Mouse (Mus musculus) MEL (cell line): ENCODE data around the gene Src. TPM values are rescaled to one million over a fixed set of nuclear protein-coding genes. Genes with fewer than 3 reads are reported as not detected.

ENCODE experiments used
- DNase-seq: peaks from one replicate; pipeline ENCODE4 v3.0.0; 2011; ENCODE audit warnings: low read depth, low spot score
- H3K27ac ChIP-seq: 2 replicates; pipeline ENCODE4 v1.5.1; 2012; ENCODE audit warnings: low read depth, mild to moderate bottlenecking, control low read depth, low read length, moderate library complexity; ENCODE audit not compliant: control insufficient read depth
- H3K27me3 ChIP-seq, 2 experiments: fragments of 150-350 bp in 1 of 2; sonication (generic) in 1 of 2; 2 replicates each; pipeline ENCODE4 v1.6.1; 2012; ENCODE audit warnings: low read length in 2 of 2, mild to moderate bottlenecking in 2 of 2, improper control_type of control experiment in 1 of 2, moderate library complexity in 1 of 2; ENCODE audit not compliant: insufficient read depth in 2 of 2, control insufficient read depth in 1 of 2
- H3K36me3 ChIP-seq, 2 experiments: 2 replicates each; pipeline ENCODE4 v1.6.1; 2012 to 2014; ENCODE audit warnings: low read length in 2 of 2, improper control_type of control experiment in 1 of 2, inconsistent platforms in 1 of 2, mild to moderate bottlenecking in 1 of 2; ENCODE audit not compliant: insufficient read depth in 2 of 2, control insufficient read depth in 1 of 2
- H3K4me1 ChIP-seq, 2 experiments: fragments of 150-350 bp in 1 of 2; sonication (generic) in 1 of 2; 2 replicates each; pipeline ENCODE4 v1.6.1; 2012; ENCODE audit warnings: low read length in 2 of 2, improper control_type of control experiment in 1 of 2, mild to moderate bottlenecking in 1 of 2; ENCODE audit not compliant: insufficient read depth in 2 of 2, control insufficient read depth in 1 of 2
- H3K4me3 ChIP-seq, 2 experiments: fragments of 150-350 bp in 1 of 2; sonication (generic) in 1 of 2; 2 replicates each; pipeline ENCODE4 v1.5.1; 2012; ENCODE audit warnings: low read depth in 2 of 2, low read length in 2 of 2, mild to moderate bottlenecking in 2 of 2, moderate library complexity in 2 of 2, control low read depth in 1 of 2, improper control_type of control experiment in 1 of 2; ENCODE audit not compliant: control insufficient read depth in 1 of 2, insufficient read depth in 1 of 2
- H3K79me2 ChIP-seq: 2 replicates; pipeline ENCODE4 v1.6.1; 2012; ENCODE audit warnings: mild to moderate bottlenecking, low read length, moderate library complexity; ENCODE audit not compliant: control insufficient read depth, poor library complexity, insufficient read depth
- H3K9ac ChIP-seq: 2 replicates; pipeline ENCODE4 v1.6.1; 2012; ENCODE audit warnings: low read depth, mild to moderate bottlenecking, control low read depth, low read length, moderate library complexity; ENCODE audit not compliant: control insufficient read depth, poor library complexity, severe bottlenecking
- H3K9me3 ChIP-seq: fragments of 150-350 bp; sonication (generic); replicated peaks from 2 replicates; pipeline ENCODE4 v1.6.1; 2012; ENCODE audit warnings: mild to moderate bottlenecking, low read length, improper control_type of control experiment, moderate library complexity; ENCODE audit not compliant: insufficient read depth
- BHLHE40 ChIP-seq: IDR thresholded peaks from 2 replicates; pipeline ENCODE4 v1.6.1; 2012; ENCODE audit warnings: low read depth, mild to moderate bottlenecking, inconsistent platforms, low read length, improper control_type of control experiment, borderline replicate concordance
- CHD1 ChIP-seq: IDR thresholded peaks from 2 replicates; pipeline ENCODE4 v1.6.1; 2012; ENCODE audit warnings: low read depth, mild to moderate bottlenecking, inconsistent platforms, low read length, improper control_type of control experiment
- ELF1 ChIP-seq: IDR thresholded peaks from 2 replicates; pipeline ENCODE4 v1.6.1; 2014; ENCODE audit warnings: low read depth, mild to moderate bottlenecking, inconsistent platforms, low read length, improper control_type of control experiment, moderate library complexity
- GABPA ChIP-seq: IDR thresholded peaks from 2 replicates; pipeline ENCODE4 v1.6.1; 2012; ENCODE audit warnings: low read depth, mild to moderate bottlenecking, inconsistent platforms, low read length, improper control_type of control experiment, moderate library complexity
- HCFC1 ChIP-seq: IDR thresholded peaks from 2 replicates; pipeline ENCODE4 v1.6.1; 2012; ENCODE audit warnings: low read depth, mild to moderate bottlenecking, inconsistent platforms, low read length, improper control_type of control experiment, moderate library complexity
- JUND ChIP-seq: IDR thresholded peaks from 2 replicates; pipeline ENCODE4 v1.6.1; 2011; ENCODE audit warnings: low read depth, mild to moderate bottlenecking, improper control_type of control experiment, low read length
- KAT2A ChIP-seq: conservative IDR thresholded peaks from 2 replicates; pipeline ENCODE4 v1.6.1; 2012; ENCODE audit warnings: low read depth, low read length, improper control_type of control experiment, inconsistent platforms
- MAFK ChIP-seq: IDR thresholded peaks from 2 replicates; pipeline ENCODE4 v1.6.1; 2011; ENCODE audit warnings: low read depth, mild to moderate bottlenecking, low read length, improper control_type of control experiment, borderline replicate concordance
- MAX ChIP-seq: IDR thresholded peaks from 2 replicates; pipeline ENCODE4 v1.6.1; 2011; ENCODE audit warnings: low read length, improper control_type of control experiment
- MEF2A ChIP-seq: IDR thresholded peaks from 2 replicates; pipeline ENCODE4 v1.6.1; 2014; ENCODE audit warnings: low read depth, mild to moderate bottlenecking, inconsistent platforms, low read length, improper control_type of control experiment; ENCODE audit not compliant: poor library complexity, insufficient replicate concordance, severe bottlenecking; ENCODE audit errors: extremely low read depth
- MYB ChIP-seq: IDR thresholded peaks from 2 replicates; pipeline ENCODE4 v1.6.1; 2011; ENCODE audit warnings: mild to moderate bottlenecking, low read depth, low read length, improper control_type of control experiment
- NELFE ChIP-seq: IDR thresholded peaks from 2 replicates; pipeline ENCODE4 v1.6.1; 2011; ENCODE audit warnings: low read depth, low read length, improper control_type of control experiment
- POLR2AphosphoS5 ChIP-seq: IDR thresholded peaks from 2 replicates; pipeline ENCODE4 v1.6.1; 2012; ENCODE audit warnings: low read depth, borderline replicate concordance, mild to moderate bottlenecking, inconsistent platforms, low read length, moderate library complexity, mixed read lengths
- TAL1 ChIP-seq: IDR thresholded peaks from 2 replicates; pipeline ENCODE4 v1.6.1; 2012; ENCODE audit warnings: mild to moderate bottlenecking, inconsistent platforms, low read length, moderate library complexity, mixed read lengths
- TBP ChIP-seq: IDR thresholded peaks from 2 replicates; pipeline ENCODE4 v1.8.0; 2011; ENCODE audit warnings: low read depth, low read length, improper control_type of control experiment
- USF1 ChIP-seq: IDR thresholded peaks from 2 replicates; pipeline ENCODE4 v1.6.1; 2014; ENCODE audit warnings: low read depth, mild to moderate bottlenecking, inconsistent platforms, low read length, improper control_type of control experiment, moderate library complexity
- ZMIZ1 ChIP-seq: IDR thresholded peaks from 2 replicates; pipeline ENCODE4 v1.6.1; 2012; ENCODE audit warnings: low read depth, mild to moderate bottlenecking, inconsistent platforms, low read length, improper control_type of control experiment, moderate library complexity
- ZNF384 ChIP-seq: IDR thresholded peaks from 2 replicates; pipeline ENCODE4 v1.6.1; 2012; ENCODE audit warnings: low read depth, mild to moderate bottlenecking, inconsistent platforms, low read length, improper control_type of control experiment
- polyA plus RNA-seq, 2 experiments: library from polyadenylated mRNA; stranded (reverse) in 1 of 2; unstranded in 1 of 2; fragments of >175 nt in 1 of 2; fragments of >200 nt in 1 of 2; gene quantifications; 2 replicates each; pipeline versions ENCODE4 v1.2.1 to v1.2.4; 2012; ENCODE audit warnings: low replicate concordance in 2 of 2, low read depth in 1 of 2; ENCODE audit not compliant: insufficient read length in 2 of 2, insufficient read depth in 1 of 2, missing spikeins in 1 of 2
- total RNA-seq: library from RNA; depleted of rRNA; stranded (reverse); fragments of 300-350 nt; gene quantifications from 2 replicates; pipeline ENCODE4 v1.2.3, GENCODE M21; 2012

Gene Src
- total and polyA plus RNA-seq, 3 experiments, result 0.23 to 4.2 TPM; not detected in 1

- no peak overlapping the region for H3K9ac ChIP-seq
- DNase-seq, result no peak
- H3K4me1 ChIP-seq, result no peaks in the 10 kb centered on the region
- H3K36me3 ChIP-seq, result peaks cover 0 to 2% of the 10 kb centered on the region in 2 experiments; a peak in 2 of 4 replicates
- H3K4me3 ChIP-seq, result no peak overlapping the region
- no peaks in the 10 kb centered on the region for H3K27me3 ChIP-seq
- H3K79me2 ChIP-seq, result no peaks in the 10 kb centered on the region
- no peak for TF ChIP-seq USF1
- no peak for TF ChIP-seq BHLHE40
- no peak for TF ChIP-seq GABPA
- no peak for TF ChIP-seq ZMIZ1
- TF ChIP-seq ELF1, result no peak
- no peak for TF ChIP-seq KAT2A
- no peak for TF ChIP-seq CHD1
- TF ChIP-seq POLR2AphosphoS5, result no peak
- no peak for TF ChIP-seq HCFC1
- no peak for TF ChIP-seq MYB
- no peak for TF ChIP-seq MEF2A
- no peak for TF ChIP-seq JUND
- no peak for TF ChIP-seq MAFK
- no peak for TF ChIP-seq TBP
- no peak for TF ChIP-seq ZNF384
- no peak for TF ChIP-seq TAL1
- TF ChIP-seq NELFE, result no peak
- no peaks in the 10 kb centered on the region for H3K9me3 ChIP-seq
- no peak overlapping the region for H3K27ac ChIP-seq
These were observed 22.9 kb upstream of the Src start for GRCm38 (mm10) chr2:157395371-157395770.

DNA sequence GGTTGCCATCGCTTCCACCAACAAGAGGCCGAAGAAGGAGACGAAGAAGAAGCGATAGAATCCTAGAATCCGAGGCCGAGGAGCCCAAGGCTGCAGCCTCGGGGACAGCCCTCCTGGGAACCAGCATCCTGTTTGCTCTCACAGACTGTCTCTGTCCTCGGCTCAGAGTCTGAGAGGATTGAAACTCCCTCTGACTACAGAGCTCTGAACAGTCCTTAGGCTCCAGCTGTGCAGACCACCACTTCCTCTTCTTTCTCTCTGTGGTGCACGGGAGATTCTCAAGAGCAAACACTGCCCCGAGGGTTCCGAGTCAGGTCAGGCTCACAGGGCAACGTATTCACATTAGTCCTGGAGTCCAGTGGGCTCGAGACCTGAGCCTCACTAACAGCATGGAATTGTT is 22.3 kb upstream of the Src start:
- H3K4me1 ChIP-seq, result no peaks in the 10 kb centered on the region
- DNase-seq, result no peak
- H3K9me3 ChIP-seq, result no peaks in the 10 kb centered on the region
- TF ChIP-seq MAX (no peak), MYB (no peak)
- H3K27me3 ChIP-seq, result no peaks in the 10 kb centered on the region
- no peaks in the 10 kb centered on the region for H3K79me2 ChIP-seq
- H3K27ac ChIP-seq, result no peak overlapping the region
- no peak overlapping the region for H3K9ac ChIP-seq
- H3K36me3 ChIP-seq, result peaks cover 0 to 2% of the 10 kb centered on the region in 2 experiments; a peak in 2 of 4 replicates
- H3K4me3 ChIP-seq, result no peak overlapping the region
